Mouse (Mus musculus) stomach, embryonic 16.5 days (tissue): ENCODE measurements around the gene Hoga1. TPM values are rescaled to one million over a fixed set of nuclear protein-coding genes. Genes with fewer than 3 reads are reported as not detected.

Experiments used
- ATAC-seq: fragments of 200-750 bp; cut with Nextera tagmentation; 2 replicates; pipeline ENCODE4 v1.8.0; 2017; ENCODE audit warnings: moderate number of reproducible peaks, moderate TSS enrichment; ENCODE audit not compliant: insufficient read depth, low FRiP score
- H3K27ac ChIP-seq: fragments of 300-500 bp; sonication (generic); 2 replicates; pipeline ENCODE4 v1.5.1; 2014; ENCODE audit warnings: low read length
- H3K27me3 ChIP-seq: fragments of 300-500 bp; sonication (generic); 2 replicates; pipeline ENCODE4 v1.6.1; 2014; ENCODE audit warnings: low read length, control low read depth, mixed read lengths; ENCODE audit not compliant: control insufficient read depth, insufficient read depth
- H3K36me3 ChIP-seq: fragments of 300-500 bp; sonication (generic); 2 replicates; pipeline ENCODE4 v1.6.1; 2014; ENCODE audit warnings: low read length; ENCODE audit not compliant: control insufficient read depth, insufficient read depth
- H3K4me1 ChIP-seq: fragments of 300-500 bp; sonication (generic); 2 replicates; pipeline ENCODE4 v1.6.1; 2014; ENCODE audit warnings: low read length, control low read depth, mixed read lengths; ENCODE audit not compliant: control insufficient read depth, insufficient read depth
- H3K4me2 ChIP-seq: fragments of 300-500 bp; sonication (generic); 2 replicates; pipeline ENCODE4 v1.6.1; 2014; ENCODE audit warnings: low read depth, low read length, mixed read lengths
- H3K4me3 ChIP-seq: fragments of 300-500 bp; sonication (generic); replicated peaks from 2 replicates; pipeline ENCODE4 v1.5.1; 2014; ENCODE audit warnings: mild to moderate bottlenecking, low read length
- H3K9ac ChIP-seq: fragments of 300-500 bp; sonication (generic); 2 replicates; pipeline ENCODE4 v1.6.1; 2014; ENCODE audit warnings: low read length
- H3K9me3 ChIP-seq: fragments of 300-500 bp; sonication (generic); replicated peaks from 2 replicates; pipeline ENCODE4 v1.6.1; 2016; ENCODE audit warnings: low read length, control low read depth; ENCODE audit not compliant: control insufficient read depth
- WGBS: fragments of 180-500 bp; shearing (Covaris S2); extraction: QIAGEN DNeasy Blood & Tissue Kit; methylation state at CpG from one replicate; pipeline ENCODE4 v1.1.7; 2014; 5-methylcytosine and 5-hydroxymethylcytosine counted together
- polyA plus RNA-seq: library from polyadenylated mRNA; unstranded; fragments of >200 nt; fragmentation: Nextera tagmentation; extraction: Ambion mirVana; gene quantifications from 2 replicates; pipeline ENCODE4 v1.2.1, GENCODE M21; 2015

Gene Hoga1
- polyA plus RNA-seq, 1 experiment from 2014 or later: 3.6 TPM

- Histone ChIP-seq H3K4me2 (peak overlapping the region; percentile 62), H3K9me3 (no peaks in the 10 kb centered on the region), H3K4me3 (peak overlapping the region; percentile 88), H3K9ac (peak overlapping the region; percentile 36), H3K4me1 (peaks cover 19% of the 10 kb centered on the region), H3K27ac (peak overlapping the region; percentile 93), H3K36me3 (no peaks in the 10 kb centered on the region), H3K27me3 (no peaks in the 10 kb centered on the region)
- WGBS: 19% methylated on average over 14 of the region's 14 CpGs
- no peak for ATAC-seq
These were observed 43.8 kb downstream of the Hoga1 start for GRCm38 (mm10) chr19:42089103-42089747.

- Histone ChIP-seq H3K27me3 (no peaks in the 10 kb centered on the region), H3K36me3 (no peaks in the 10 kb centered on the region), H3K9me3 (no peaks in the 10 kb centered on the region), H3K4me3 (peak within 1 kb of the TSS; percentile 88), H3K4me1 (peaks cover 19% of the 10 kb centered on the region), H3K9ac (peak within 1 kb of the TSS; percentile 84), H3K27ac (peak within 1 kb of the TSS; percentile 93), H3K4me2 (peak within 1 kb of the TSS; percentile 76)
- ATAC-seq: peak; percentile 99
- WGBS: under 1% methylated on average over 45 of the region's 55 CpGs
These were observed 44.6 kb downstream of the Hoga1 start, which contains the start of gene Pi4k2a for GRCm38 (mm10) chr19:42089748-42090595. Gene Pi4k2a, plus strand, starts transcription at chr19:42090470.

GRCm38 (mm10) chr19:42090637-42091141 lies 45.3 kb downstream of the Hoga1 start:
- H3K27me3 ChIP-seq: no peaks in the 10 kb centered on the region
- peak overlapping the region; percentile 88 for H3K4me3 ChIP-seq
- H3K27ac ChIP-seq: peak overlapping the region; percentile 91
- peak overlapping the region; percentile 76 for H3K4me2 ChIP-seq
- no peaks in the 10 kb centered on the region; the same call in 1 of the 2 replicates for H3K36me3 ChIP-seq
- H3K9ac ChIP-seq: peak overlapping the region; percentile 84
- no peaks in the 10 kb centered on the region for H3K9me3 ChIP-seq
- WGBS: under 1% methylated on average over 52 of the region's 52 CpGs
- H3K4me1 ChIP-seq: peaks cover 15% of the 10 kb centered on the region
- ATAC-seq: peak; percentile 54

GRCm38 (mm10) chr19:42099406-42099805 lies 54.0 kb downstream of the Hoga1 start:
- no peak overlapping the region for H3K9ac ChIP-seq
- no peaks in the 10 kb centered on the region for H3K9me3 ChIP-seq
- H3K27me3 ChIP-seq: no peaks in the 10 kb centered on the region
- peaks cover 9% of the 10 kb centered on the region for H3K36me3 ChIP-seq
- 83% methylated on average over 3 of the region's 3 CpGs for WGBS
- H3K27ac ChIP-seq: no peak overlapping the region
- H3K4me1 ChIP-seq: no peaks in the 10 kb centered on the region
- ATAC-seq: no peak
- H3K4me2 ChIP-seq: no peak overlapping the region
- H3K4me3 ChIP-seq: no peak overlapping the region

GRCm38 (mm10) chr19:42104681-42105080 lies 59.3 kb downstream of the Hoga1 start:
- no peak overlapping the region for H3K27ac ChIP-seq
- H3K4me1 ChIP-seq: no peaks in the 10 kb centered on the region
- no peak overlapping the region for H3K4me3 ChIP-seq
- H3K4me2 ChIP-seq: no peak overlapping the region
- 91% methylated on average over 9 of the region's 9 CpGs for WGBS
- H3K36me3 ChIP-seq: peaks cover 15% of the 10 kb centered on the region; the same call in 1 of the 2 replicates
- no peak overlapping the region for H3K9ac ChIP-seq
- no peak for ATAC-seq
- no peaks in the 10 kb centered on the region for H3K9me3 ChIP-seq
- no peaks in the 10 kb centered on the region for H3K27me3 ChIP-seq

- H3K4me3 ChIP-seq: no peak overlapping the region
- H3K27ac ChIP-seq: peak overlapping the region; percentile 7; the same call in 1 of the 2 replicates
- 79% methylated on average over 4 of the region's 4 CpGs for WGBS
- H3K4me2 ChIP-seq: no peak overlapping the region
- no peaks in the 10 kb centered on the region for H3K27me3 ChIP-seq
- no peak overlapping the region for H3K9ac ChIP-seq
- 0 out of 2 replicates have a peak, but pooled peaks cover 3% of the 10 kb centered on the region for H3K4me1 ChIP-seq
- ATAC-seq: no peak
- H3K36me3 ChIP-seq: peaks cover 18% of the 10 kb centered on the region
- H3K9me3 ChIP-seq: no peaks in the 10 kb centered on the region
These were observed 70.4 kb downstream of the Hoga1 start for GRCm38 (mm10) chr19:42115783-42116335.

GRCm38 (mm10) chr19:42118142-42118541 lies 72.7 kb downstream of the Hoga1 start:
- 90% methylated on average over 9 of the region's 9 CpGs for WGBS
- H3K9me3 ChIP-seq: no peaks in the 10 kb centered on the region
- no peaks in the 10 kb centered on the region for H3K27me3 ChIP-seq
- H3K4me3 ChIP-seq: no peak overlapping the region
- ATAC-seq: no peak
- 0 out of 2 replicates have a peak, but pooled peaks cover 3% of the 10 kb centered on the region for H3K4me1 ChIP-seq
- H3K4me2 ChIP-seq: no peak overlapping the region
- no peak overlapping the region for H3K9ac ChIP-seq
- no peak overlapping the region for H3K27ac ChIP-seq
- peaks cover 24% of the 10 kb centered on the region for H3K36me3 ChIP-seq

- 64% methylated on average over 5 of the region's 5 CpGs for WGBS
- peak; percentile 39; the same call in 1 of the 2 replicates for ATAC-seq
- H3K4me3 ChIP-seq: no peak overlapping the region
- H3K27ac ChIP-seq: no peak overlapping the region
- H3K9ac ChIP-seq: no peak overlapping the region
- peaks cover 26% of the 10 kb centered on the region for H3K36me3 ChIP-seq
- no peak overlapping the region for H3K4me2 ChIP-seq
- H3K4me1 ChIP-seq: 0 out of 2 replicates have a peak, but pooled peaks cover 3% of the 10 kb centered on the region
- no peaks in the 10 kb centered on the region for H3K9me3 ChIP-seq
- H3K27me3 ChIP-seq: no peaks in the 10 kb centered on the region
These were observed 73.2 kb downstream of the Hoga1 start for GRCm38 (mm10) chr19:42118596-42118995.
